In the genomic region with DNA sequence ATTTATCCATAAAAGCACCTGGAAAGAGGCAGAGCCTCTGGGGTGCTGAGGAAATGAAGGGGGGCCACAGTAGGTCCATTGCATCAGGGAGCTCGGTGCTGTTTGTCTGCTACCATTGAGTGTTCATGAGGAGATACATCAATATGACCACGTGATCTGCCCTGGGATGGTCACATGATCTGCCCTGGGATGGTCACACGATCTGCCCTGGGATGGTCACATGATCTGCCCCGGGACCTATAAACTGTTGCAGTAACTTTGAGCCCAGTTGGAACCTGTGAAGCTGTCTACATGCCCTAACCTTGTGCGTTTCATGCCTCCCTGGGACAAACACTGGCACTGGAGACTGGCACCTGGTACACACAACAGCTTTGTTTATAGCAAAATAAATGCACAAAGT, we compare ENCODE assay signal across 10 mouse cellular contexts.
"Had no signal": no experiment of that assay in that cellular context is flagged by ENCODE, and none has a peak within 500 bp of the region (broad histone marks: within the 10 kb centered on the region; RNA-seq: fewer than 3 reads in every experiment).

No protein-coding gene starts in this region.

- ATAC-seq: midbrain, embryonic 16.5 days had no signal

- H3K9me3 ChIP-seq: limb, embryonic 12.5 days; lung, embryonic 15.5 days; midbrain, embryonic 12.5 days had no signal

- DNase-seq: kidney, adult 2 months; layer of hippocampus, adult 9-11 months; right cerebral cortex, adult 18-20 months; right cerebral cortex, postnatal 25 days had no signal

- H3K27ac ChIP-seq: limb, embryonic 12.5 days; lung, embryonic 15.5 days; midbrain, embryonic 12.5 days; stomach, postnatal 0 days had no signal

- H3K27me3 ChIP-seq: lung, embryonic 15.5 days had no signal

- H3K4me1 ChIP-seq: midbrain, embryonic 12.5 days had no signal

- H3K9ac ChIP-seq: limb, embryonic 12.5 days; lung, embryonic 15.5 days; midbrain, embryonic 12.5 days had no signal

- H3K4me3 ChIP-seq: limb, embryonic 12.5 days; lung, embryonic 15.5 days; midbrain, embryonic 12.5 days had no signal

- H3K4me2 ChIP-seq: limb, embryonic 12.5 days; liver, embryonic 11.5 days; lung, embryonic 15.5 days; midbrain, embryonic 12.5 days had no signal

- H3K36me3 ChIP-seq: limb, embryonic 12.5 days; lung, embryonic 15.5 days; midbrain, embryonic 12.5 days had no signal
